Mouse (Mus musculus) adrenal gland, postnatal 36 days (tissue): ENCODE results near the gene Armc3. TPM values are rescaled to one million over a fixed set of nuclear protein-coding genes. Genes with fewer than 3 reads are reported as not detected.
"Not testable (repeated sequence)": the region's sequence is repeated elsewhere in the genome, so short reads cannot be mapped to it uniquely, and the experiment has no call there.

Experiments
- DNase-seq, 2 experiments: peaks; one replicate each; pipeline ENCODE4 v3.0.0; 2021; ENCODE audit warnings: mixed read lengths in 1 of 2
- total RNA-seq, 2 experiments: library from RNA; stranded (reverse); gene quantifications; 2 replicates each; pipeline ENCODE4 v1.2.3; 2021

Gene Armc3
- total RNA-seq, 2 experiments from 2014 or later, result not detected

DNA sequence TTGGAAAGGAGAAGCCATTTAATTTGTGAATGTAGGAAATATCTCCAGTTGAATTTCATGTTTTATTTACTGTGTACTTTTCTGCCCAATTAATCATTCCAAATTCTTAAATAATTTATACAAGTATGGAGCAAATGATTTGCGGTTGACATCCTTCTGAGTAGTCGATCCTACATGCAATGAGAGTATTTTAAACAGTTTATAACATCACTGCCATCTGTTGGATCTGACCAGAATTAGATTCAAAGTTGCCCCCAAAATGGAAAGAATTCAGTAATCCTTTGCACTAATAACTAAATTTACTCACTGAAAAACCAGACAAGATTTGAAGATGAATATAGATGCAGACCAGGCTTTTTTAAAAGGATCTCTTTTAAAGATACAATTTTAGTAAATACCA is 75.5 kb downstream of the Armc3 start:
- no peak for DNase-seq

DNA sequence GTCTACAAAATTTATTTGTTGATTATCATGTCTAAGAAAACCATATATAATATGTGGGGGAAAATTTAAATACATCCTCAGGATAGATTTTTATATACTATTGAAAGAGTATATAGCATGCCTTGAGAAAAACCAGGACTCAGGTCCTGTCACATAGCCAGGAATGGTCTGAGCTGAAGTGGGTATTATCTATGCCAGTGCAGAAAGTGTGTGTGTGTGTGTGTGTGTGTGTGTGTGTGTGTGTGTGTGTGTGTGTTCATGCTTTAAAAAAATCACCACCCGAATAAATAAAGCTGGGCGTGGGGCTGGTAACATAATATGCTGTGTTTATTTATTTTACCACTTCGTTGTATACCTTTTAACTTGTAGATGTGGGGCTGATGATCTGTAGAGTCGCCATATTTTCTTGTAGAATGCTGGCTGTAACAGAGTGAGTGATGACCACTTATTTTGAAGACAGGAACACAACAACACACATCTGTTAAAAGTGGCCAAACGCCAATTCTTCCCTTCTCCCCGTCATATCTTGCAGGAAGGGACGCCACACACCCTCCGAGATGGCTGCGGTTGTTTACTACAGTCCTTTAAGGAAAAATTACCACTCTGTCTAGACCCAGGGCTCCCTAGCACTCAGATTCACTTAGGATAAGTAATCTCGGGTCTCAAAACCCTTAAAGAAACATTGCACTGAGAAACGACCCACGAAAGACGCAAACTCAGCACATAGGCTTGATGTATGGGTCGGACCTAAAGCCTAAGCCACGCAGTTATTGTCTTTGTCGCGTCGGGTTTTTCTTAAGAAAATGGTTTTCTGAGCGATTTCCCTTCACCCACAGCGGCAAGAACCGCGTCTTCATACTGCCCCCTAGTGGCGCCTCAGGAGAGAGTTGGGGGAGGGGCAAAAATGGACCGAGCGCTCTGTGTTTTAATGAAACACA is 76.8 kb downstream of the Armc3 start:
- DNase-seq, result peak; percentile 78 to 87

DNA sequence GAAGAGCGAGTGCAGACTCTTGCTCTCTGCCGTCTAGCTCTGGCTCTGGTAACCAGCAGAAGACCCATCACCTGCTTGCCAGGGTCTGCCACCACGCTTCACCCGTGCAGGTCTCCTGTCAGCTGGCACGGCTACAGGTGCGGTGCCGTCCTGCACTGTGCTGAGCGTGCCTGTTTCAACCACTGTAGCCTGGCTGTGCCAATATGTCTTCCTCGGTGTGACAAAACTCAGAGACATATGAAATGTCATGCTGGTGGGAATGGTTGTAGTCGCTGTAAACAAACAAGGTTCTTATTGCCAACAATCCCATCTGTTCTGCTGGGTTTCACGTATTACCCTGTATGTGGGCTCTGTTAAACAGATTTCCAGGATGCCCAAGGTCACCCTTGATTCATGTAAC is 81.2 kb downstream of the Armc3 start:
- no peak for DNase-seq

DNA sequence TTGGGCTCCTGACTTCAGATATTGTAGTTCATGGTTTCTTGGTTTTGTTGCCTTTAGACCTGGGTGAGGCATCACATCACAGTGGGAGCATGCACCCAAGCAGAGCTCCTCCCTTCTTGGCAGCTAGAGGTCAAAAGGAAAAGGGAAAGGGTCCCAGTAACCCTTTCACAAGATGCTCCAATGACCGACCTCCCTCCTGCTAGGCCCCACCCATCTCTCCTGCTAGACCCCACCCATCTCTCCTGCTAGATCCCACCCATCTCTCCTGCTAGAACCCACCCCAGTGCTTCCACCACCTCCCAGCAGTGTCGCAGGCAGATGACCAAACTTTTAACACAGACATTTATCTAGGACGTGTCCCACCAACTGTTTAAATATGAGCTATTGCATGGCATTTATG is 93.3 kb downstream of the Armc3 start:
- no peak for DNase-seq

DNA sequence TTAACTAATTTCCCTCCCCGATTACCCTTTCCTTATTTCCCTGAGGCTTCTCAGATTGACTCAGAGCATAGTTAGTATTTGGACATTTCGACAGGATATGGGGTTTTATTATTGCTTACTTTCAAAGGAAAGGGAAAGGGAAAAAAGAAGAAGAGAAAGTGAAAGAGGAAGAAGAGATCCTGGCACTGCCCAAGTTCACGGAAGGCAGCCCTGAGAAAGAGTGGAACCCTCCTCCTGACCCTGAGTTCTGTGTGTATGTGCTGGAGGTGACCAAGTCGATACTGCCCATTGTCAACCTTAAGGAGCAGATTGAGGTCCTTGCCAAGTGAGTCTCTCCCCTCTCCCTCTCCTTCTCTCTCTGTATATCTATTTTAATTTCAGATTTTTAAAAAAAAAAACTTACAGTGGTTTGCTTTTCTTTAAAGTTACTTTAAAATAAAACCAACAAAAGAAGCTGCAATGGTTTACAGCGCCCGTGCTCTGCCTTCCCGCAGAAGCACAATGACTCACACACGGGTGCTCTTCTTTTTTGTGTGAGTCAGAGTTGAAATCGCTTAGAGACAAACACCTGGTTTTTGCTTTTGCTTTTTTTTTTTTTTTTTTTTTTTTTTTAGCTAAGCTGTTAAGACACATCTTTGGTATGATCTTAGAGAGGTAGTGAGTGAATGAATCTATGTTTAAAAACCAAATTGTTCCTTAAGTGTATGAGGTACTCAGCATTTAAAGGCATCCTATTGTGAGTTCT is 101.4 kb downstream of the Armc3 start:
- DNase-seq, result peak in 1 of 2 experiments; percentile 21

DNA sequence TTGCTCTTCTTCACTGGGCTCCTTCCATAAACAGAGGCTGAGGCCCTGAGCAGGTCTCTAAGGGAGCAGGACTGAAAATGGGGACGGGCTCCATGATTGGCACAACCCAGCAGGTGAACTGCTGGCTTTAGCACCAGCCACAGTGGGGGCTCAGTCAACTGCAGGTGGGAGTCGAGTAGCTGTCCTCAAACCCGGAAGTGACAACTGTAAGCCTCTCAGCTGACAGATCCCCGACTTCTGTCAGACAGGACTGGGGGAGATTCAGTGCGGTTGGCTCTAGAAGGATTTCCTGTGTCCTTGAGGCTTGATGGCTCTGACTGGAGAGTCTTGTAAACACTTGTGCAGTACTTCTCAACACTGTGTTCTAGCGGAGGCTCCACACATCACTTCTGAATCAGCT is 102.1 kb downstream of the Armc3 start:
- no peak for DNase-seq

DNA sequence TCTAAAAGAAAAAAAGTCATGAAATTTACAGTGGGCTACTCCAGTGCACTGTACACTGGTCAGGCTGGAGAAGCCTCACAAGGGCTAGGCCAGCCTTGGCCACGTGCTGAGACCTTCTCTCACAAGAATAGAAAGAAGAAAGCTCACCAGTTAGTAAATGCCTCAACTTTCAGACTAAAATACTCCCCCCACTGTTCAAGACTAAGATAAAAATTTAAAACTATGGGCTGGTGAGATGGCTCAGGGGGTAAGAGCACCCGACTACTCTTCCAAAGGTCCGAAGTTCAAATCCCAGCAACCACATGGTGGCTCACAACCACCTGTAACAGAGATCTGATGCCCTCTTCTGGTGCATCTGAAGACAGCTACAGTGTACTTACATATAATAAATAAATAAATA is 104.0 kb downstream of the Armc3 start:
- DNase-seq, result not testable (repeated sequence)

DNA sequence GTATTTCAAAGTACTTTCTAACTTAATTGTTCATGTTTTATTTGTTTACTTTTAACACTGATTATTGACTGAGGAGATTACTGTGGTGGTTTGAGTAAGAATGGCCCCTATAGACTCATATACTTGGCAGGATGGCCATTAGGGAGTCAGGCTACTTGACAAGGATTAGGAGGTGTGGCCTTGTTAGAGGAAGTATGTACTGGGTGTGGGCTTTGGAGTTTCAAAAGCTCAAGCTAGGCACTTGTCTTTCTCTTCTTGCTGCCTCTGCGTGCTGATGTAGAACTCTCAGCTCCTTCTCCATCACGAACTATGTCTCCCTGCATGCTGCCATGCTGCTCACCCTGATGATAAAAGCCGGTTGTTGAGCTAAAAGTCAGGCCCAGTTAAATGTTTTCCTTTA is 111.4 kb downstream of the Armc3 start:
- DNase-seq, result no peak

DNA sequence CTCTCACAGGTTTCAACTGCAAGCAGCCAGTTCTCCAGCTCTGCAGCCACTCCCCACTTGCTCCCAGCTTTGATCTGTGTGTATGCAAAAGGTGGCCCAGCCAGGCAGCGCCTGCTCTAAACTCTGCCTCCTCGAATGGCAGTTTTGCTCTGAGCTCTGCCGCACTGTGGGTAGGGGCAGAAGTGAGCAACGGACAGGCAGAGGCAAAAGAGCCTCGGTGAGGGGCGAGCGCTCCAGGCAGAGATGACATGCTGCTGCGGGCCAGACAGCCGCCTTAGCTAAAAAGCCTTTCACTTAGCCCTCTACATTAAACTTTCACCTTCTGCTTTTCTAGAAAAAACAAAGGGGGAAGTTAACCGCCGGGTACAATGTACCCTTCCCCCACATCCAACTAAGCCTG is 117.0 kb downstream of the Armc3 start:
- no peak for DNase-seq

DNA sequence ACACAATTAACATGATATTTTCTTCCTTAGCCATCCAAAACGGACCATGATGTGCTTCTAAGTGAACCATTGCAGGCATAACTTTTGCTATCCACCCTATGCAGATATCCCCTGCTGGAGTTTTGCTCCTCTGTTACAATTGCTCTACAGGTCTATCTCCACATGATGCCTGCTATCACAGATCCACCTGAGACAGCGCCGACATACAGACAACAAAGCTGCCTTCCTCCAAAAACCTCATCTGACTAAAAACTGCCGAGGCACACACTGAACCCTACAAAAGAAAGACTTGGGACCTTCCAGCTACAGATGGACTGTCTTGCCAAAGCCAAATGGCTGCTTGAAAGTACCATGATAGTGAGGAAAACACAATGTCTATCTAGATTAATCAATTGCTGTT is 117.6 kb downstream of the Armc3 start:
- no peak for DNase-seq

DNA sequence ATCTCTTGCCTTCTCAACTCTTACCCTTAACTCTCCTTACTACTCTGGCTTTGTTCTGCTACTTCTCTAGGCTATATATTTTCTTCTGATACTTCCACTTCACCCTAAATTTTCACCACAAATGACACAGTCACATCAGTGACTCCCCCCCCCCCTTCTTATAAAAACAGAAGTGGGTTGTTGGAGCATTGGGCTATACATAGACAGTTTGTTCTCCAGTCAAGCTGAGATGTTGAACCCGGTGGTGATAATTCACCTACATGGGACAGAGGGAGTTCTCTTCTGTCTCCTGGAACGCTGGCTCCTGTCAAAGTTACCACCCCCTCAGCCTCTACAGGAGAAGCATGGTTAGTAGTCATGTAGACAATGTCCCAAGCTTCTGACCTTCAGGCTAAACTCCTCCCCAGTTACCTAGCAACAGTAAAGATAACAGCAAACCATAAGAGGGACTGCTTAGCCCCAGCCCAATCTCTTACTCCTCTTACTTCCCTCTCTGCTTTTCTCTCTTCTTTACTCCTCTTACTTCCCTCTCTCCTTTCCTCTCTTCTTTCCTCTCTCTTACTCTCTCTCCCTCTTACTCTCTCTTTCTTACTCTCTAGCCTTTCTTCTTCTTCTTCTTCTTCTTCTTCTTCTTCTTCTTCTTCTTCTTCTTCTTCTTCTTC is 118.2 kb downstream of the Armc3 start:
- DNase-seq, result not testable (repeated sequence)

DNA sequence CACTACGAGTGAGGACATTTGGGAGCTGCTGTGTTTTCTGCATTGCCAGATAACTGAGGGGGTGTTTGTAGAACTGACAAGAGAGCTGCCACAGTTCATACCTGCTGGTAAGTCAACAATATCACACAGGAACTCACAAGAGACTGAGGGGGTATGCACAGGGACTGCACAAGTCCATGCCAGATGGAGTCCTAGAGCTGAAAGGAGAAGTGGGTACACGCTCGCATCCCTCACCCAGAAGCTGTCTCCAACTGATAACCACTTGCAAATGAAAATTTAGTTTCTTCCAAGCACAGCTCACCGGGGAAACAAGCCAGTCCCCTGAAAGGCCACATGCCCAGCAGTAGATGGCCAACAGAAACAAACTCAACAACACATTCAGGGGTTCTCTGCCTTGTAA is 119.4 kb downstream of the Armc3 start:
- no peak for DNase-seq

DNA sequence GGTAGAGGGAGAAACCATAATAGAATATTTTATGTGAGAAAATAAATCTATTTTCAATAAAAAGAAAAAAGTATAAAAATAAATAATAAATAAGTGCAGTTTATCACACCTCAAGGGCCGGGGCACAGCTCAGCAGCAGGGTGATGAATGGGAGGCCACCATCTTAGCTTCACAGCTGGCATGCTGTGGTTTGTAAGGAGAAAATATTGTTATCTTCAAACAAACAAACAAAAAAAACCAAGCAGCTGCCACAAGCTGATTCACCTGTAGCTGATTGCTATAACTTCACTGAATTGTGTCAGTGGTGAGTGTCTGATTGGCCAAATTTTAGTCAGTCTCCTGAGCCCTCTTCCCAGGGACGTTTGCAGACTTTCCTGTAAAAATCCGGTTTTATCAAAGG is 120.2 kb downstream of the Armc3 start:
- DNase-seq, result no peak

DNA sequence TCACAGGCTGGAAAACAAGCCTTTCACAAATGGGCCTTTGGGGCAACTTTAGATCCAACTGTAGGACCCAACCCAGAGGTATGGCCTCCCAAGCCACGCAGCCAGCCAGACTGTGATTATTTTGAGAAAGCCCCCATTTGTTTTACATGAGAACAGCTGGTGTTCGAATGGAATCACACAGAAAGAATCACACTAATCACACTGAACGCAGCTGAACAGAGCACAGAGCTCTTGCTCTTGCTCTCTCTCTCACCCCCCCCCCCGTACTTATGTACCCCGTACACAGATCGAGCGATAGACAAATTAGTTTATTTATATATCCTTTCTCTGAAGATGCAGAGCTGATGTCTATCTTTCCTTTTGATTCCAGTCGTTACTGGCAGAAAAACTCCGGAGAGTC is 123.3 kb downstream of the Armc3 start:
- no peak for DNase-seq

DNA sequence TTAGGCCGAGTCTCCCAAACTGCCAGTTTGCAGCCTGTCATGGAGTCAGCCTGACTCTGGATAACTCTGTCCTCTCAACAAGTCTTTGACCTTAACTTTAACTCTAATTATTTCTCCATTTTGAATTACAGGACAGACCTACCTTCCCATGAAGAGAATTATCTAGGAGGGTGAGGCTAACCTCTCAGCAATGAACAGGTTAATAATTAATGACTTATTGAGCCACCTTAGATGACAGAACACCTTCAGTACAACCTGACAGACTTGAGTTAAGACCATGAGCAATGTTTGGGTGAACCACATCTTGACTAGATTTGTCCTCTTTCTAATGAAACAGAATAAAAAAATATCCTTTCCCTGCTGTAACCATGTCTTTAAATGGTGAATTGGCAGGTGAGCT is 127.3 kb downstream of the Armc3 start:
- DNase-seq, result no peak

DNA sequence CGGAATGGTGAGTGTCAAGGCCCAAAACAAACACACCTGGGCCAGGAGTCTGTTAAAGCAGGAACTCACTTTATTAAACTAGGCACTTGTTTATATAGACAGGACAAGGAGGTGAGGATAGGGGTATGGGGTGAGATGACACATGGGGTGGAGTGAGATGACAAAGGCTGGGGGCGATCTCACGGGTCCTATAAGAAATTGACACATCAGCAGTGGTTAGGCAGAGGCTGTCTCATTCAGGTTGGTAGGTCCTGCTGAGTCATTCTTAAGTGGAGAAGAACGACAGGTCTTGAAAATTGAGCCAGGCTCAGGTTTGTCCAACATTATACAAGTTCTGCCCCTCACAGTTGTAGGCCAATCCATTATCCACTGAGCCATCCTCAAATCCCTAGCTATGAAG is 128.7 kb downstream of the Armc3 start:
- DNase-seq, result no peak

DNA sequence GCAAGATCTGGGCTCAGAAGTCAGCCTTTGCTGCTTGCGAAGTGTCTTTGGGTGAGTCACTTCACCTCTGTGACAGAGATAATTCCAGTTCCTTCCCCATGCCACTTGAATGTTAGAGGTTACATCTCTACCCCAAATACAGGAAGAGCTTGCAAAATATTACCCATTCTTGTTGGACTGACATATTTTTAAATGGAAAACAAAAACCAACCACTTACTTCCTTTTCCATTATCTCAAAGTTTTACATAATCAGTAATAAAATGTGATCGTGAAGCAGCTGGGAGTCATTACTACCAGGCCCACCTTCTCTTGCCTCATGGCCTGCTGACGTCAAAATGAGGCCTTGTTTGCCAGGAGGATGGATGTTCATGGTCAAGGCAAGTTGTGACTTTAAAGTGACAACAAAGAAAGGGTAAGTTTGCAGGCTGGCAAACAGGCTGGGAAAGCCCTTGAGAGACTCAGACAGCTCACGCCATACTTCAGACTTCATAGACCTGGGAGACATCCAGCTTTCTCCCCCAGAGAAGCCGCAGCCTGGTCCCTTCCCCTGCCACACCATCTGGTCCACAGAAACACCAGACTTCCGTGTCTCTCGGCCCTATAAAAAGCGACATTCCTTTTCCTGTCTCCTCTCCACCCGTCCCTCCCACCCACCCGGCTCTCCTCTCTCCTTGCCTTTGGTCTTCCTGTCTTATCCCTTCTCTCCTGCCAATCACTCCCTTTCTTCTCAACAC is 145.0 kb downstream of the Armc3 start:
- DNase-seq, result peak; percentile 6 to 44

DNA sequence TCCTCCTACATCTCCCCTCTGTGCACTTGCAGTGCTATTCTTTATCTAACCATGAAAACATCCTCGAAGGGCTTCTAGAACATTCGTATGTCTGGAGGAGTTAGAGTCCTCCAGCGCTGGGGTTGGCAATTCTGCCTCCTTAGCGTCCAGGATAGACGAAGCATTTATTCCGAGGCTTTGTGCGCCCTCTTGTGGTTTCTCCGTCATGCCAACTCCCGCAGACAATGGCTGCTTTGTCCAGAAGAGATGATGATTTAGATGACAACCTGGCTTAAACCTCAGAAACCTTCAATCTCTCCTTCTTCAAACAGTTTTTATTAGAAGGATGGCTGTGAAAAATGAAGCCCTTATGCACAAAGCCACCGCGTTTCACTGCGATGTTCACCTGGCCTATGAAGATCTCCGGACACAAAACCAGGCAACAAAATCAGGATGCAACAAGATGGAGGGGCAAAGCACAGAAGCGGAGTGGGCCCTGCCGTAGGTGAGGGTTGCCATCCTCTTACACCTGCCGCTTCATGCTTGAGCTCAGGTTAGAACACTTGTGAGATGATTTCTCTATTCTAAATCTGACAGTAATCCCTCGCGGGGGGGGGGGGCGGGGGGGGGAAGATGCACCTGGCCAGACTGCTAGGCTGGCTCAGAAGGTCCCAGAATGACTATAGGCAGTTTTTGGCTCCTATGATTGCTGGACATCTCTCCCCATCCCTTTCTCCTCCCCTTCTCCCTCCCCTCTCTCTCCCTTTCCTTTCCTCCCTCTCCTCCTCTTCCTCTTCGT is 145.7 kb downstream of the Armc3 start:
- DNase-seq, result peak; percentile 89 to 90

DNA sequence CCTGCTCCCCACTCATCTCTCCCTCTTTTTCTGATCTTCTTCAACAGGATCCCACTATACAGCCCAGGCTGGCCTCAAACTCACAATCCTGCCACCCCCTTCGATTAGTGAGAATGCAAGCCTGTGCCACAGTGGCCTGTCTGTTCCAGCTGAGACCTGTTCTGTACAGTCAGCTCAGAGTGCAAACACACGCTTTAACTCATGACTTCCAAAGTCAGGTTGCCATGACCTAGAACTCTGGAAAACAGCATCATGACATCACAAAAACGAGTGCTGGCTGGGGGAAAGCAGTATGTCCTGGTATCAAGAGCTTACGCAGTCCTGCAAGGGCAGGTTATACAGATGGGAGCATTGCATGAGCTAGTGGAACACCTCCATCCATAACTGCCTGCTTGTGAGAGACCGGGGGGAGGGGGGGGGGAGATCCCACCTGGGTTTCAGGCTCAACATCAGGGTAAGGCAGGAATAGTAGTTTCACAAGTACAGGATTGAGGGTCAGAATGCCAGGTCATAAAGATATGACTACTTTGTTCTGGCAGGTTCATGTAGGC is 146.4 kb downstream of the Armc3 start:
- no peak for DNase-seq

DNA sequence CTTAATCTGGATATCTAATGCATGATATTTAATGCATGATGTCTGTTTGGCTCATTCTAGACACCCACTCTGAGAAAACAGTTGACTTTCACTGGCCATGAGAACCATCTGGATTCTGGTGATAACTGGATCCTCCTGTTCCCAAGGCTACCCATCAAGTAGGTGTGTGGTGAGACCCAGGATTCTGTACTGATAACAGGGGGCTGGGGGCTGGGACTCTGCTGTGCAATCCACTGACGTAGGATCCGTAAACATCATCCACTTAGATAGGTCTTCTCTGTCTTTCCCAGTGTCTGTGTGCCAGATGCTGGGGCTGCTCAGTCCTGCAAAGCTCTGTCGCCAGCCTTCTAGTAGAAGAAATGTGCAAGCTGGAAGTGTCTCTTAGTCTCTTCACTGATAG is 149.4 kb downstream of the Armc3 start:
- DNase-seq, result no peak

DNA sequence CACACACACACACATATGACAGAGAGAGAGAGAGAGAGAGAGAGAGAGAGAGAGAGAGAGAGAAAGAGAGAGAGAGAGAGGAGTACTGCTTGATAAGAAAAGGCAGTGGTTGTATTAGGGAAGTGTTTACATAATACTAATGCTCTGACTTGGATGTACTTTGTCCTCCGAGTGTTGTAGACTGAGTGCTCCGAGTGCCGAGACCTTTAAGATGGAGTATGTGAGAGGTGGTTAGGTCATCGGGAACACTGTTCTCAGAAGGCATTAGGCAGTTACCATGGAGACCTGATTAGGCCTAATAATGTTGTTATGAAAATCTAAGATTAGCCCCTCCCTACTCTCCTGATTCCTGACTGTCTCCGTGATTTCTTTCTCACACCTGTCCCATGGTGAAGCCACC is 151.1 kb downstream of the Armc3 start:
- DNase-seq, result no peak
